Mouse (Mus musculus) c-Kit-positive CD71-negative TER-119-negative erythroid progenitor cells, embryonic 14.5 days (primary cell): ENCODE results near the gene Rps6ka1.

Experiments
- DNase-seq: peaks from one replicate; pipeline ENCODE4 v3.0.0-alpha.2; 2013; ENCODE audit warnings: low read depth

The Rps6ka1 gene

DNA sequence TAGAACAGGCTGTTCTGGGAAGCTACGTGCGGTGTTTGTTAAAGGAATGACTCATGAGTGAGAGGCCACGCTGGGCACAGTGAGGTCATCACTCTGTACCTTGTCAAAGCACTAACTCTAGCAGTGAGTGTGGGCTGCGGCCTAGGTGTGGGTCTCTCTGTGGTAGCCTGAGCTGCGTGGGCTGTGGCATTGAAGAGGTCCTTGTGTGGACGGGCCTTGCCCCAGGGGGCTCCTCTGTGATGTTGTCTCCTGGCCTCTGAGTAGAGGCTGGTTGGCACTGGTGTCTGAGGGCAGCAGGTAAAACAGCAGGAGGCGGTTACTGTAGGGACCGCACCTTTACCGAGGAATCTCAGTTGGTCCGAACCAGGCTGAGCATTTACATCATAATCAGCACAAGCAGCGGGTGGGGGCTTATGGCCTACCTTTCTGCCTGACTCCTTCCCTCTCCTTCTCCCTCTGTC, 9.9 kb upstream of the Rps6ka1 start:
- DNase-seq: no peak

DNA sequence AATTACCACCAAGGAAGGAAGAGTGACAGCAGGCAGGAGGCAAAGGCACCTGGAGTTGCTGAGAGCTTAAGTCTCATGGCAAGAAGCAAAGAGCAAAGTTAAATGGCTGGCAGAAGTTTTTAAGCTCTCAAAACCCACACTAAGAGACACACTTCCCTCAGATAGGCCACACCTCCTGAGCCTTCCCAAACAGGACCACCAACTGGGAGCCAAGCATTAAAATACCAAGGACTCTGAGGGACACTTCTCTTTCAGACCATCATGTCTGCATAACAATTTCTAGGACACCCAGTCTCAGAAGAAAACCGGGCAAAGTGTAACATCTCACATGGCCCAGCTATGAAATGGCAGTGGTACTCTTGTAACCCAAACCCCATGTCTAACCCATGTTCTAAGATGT, 9.4 kb upstream of the Rps6ka1 start:
- no peak for DNase-seq

DNA sequence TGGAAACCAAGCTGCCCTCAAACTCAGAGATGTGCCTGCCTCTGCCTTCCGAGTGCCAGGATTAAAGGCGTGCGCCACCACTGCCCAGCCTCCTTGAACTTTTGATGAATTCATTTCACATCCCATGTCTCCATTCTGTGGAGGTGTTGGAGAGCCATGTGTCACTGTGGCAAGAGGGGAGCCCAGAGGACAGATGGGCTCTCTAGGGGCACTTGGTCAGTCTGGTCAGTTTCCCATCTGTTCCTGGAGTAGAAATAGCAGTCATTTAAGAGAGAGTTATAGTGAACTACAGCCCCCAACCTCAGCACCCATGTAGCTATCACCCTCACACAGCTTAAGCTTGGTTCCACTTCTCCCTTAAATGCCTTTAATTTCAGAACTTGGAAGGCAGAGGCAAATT, 8.4 kb upstream of the Rps6ka1 start:
- no peak for DNase-seq

DNA sequence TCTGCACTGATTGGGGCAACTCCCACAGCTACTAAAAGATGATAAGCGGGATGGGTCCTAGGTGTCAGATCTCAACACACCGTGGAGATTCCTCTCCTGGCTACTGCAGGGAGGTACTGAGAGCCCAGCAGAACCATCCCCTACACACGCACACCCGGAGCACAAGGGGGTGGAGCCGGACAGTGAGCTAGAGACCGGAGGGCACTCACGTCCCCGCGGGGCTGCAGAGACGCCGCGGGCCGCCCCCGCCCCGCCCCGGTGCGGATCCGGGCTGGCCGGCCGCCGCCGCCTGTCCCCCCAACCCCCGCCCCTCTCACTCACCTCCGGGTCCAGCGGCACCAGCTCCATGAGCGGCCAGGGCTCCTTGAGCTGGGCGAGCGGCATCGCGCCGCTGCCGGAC, 348 bp downstream of the Rps6ka1 start:
- no peak for DNase-seq

DNA sequence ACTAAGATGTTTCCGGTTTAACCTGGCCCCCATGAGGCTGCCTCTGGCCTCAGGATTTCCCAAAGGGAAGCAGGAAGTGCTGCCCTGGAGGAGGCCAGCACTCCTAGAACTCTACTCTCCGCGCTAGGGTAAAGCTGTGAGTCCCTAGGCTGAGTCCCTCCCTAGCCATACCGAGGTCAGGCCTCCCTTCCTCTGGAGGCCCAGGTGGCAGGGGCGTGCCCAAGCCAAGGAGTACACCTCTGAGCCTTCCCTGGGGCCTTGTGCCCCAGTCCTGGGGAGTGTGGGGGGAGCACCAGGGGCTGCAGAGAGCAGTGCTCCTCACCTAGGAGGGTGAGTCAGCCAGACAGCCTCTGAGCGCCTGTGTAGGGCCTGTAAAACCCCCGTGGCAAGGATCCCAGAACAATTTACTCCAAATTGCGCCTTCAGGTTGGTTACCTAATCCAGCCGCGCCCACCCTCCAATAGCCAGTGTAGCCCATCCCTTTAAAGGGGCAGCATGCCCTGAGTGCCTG, 1.6 kb downstream of the Rps6ka1 start:
- no peak for DNase-seq

DNA sequence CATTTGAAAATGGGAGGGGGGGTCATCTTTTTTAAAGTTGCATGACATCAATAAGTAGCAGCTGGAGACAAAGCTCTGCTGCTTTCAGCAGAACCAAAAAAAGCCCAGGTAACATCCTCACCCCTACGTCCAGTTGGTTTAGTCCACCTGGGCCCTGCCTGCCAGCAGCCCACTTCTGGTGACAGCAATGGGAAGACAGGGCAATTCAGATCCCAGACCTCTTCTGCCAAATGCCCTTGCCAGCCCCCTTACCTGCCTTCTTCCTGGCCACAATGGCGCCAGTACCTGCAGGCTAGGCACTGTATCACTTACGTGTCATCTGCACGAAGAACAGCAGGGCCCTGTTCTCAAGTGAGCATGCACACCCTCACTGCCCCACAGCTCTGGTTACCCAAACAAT, 2.3 kb downstream of the Rps6ka1 start:
- DNase-seq: no peak

DNA sequence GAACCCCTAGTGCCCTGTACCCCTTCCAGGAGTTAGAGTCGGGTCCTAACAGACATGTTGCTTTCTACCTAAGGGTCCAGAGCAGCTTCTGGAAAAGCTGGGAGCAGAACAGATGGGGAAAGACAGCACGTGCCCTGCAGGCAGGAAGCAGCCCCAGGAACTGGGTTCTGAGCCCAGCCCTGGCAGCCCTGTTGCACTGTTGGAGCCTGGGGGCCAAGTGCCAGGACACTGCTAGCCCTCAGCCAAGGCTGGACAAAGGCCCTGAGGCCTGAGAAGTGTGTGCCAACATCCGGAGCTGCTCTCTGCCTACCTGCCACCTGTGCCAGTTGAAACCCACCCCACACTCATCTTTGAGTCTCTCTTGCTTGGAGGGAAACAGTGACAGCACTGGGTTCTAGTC, 2.7 kb downstream of the Rps6ka1 start:
- DNase-seq: no peak

DNA sequence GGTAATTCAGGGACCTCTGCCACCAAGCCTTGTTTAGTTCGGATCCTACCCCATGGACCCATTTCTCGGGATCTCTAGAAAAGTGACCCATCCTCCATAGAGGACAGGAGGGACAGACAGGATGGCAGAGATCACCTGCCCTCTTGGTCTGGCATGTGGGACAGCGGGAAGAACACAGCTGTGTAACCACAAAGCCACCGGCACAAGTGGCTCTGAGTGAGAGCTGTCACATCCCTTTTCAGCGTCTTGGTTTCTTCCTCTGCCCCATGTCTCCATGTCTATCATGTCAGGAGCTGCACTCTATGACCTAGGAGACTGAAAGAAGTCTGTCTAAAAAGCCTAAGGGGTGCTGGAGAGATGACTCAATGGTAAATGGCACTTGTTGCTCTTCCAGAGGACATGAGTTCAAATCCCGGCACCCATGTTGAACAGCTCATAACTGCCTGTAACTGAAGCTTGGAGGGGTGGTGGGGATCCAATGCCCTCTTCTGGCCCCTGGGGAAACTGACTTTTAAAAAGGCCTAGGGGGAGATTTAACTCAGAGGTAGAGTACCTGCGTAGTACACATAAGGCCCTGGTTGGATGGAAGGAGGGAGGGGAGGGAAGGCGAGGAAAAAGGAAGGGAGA, 3.4 kb downstream of the Rps6ka1 start:
- no peak for DNase-seq

DNA sequence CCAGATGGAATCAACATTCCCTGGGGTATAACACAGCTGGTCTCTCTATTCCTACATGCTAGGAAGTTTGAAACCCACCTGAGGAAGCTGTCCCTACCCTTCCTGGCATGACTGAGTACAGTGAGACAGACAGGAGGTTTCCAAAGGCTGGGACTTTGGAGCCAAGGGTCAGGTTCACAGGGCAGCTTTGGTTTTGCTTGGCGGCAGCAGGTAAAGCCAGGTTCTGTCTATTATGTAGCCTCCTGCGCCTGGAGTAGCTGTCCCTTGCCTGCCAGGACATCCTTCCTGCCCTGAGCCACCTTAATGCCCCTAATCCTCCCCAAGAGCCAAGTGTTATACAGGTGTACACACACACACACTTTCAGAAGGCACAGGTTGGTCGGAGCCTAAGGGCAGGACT, 5.7 kb downstream of the Rps6ka1 start:
- DNase-seq: no peak

DNA sequence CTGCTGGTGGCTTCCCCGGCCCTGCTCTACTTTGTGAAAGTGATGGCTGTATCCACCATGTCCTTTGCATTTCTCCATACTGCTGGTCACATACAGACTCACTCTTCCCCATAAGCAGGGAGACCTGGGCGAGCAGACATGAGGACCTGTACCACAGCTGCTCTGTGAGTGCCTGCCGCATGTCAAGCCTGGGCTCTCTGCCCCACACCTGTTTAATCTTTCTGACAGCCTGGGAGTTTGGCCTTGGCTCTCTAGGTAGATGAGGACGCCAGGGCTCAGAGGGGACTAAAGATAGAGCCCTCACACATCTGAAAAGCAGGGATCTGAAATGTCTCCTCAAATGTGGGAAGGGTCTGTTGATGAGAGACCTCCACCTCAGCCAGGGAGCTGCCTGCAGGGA, 6.2 kb downstream of the Rps6ka1 start:
- no peak for DNase-seq

DNA sequence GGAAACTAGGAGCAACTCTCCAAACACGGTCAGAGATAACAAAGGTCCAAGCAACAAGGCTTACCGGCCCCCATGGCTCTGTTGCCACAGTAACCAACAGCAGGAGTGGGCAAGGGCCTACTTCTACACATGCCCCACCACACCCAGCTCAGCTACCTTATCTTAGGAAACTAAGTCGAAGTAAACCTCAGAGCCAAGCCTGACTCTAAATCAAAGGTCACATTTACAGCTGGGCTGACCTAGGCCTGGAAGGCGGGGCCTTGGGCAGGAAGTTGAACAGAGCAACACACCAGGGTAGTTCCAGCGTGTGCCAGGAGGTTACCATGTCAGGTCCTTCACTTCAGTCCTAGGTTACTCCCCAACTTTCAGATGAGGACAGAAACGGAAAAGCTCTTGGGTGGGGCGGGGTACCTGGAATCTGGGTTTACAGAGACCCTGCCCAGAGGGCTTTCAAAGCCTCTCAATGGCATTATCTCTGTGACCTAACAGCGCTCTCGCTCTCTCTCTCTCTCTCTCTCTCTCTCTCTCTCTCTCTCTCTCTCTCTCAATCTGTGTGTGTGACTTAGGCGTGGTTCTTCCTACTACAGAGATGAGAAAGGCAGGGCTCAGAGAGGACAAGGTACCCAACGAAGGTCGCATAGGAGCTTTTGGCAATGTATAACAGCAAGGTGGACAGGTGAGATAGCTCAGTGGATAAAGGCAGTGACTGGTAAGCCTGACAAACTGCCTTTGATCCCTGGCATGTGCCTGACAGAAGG, 8.3 kb downstream of the Rps6ka1 start:
- no peak for DNase-seq

DNA sequence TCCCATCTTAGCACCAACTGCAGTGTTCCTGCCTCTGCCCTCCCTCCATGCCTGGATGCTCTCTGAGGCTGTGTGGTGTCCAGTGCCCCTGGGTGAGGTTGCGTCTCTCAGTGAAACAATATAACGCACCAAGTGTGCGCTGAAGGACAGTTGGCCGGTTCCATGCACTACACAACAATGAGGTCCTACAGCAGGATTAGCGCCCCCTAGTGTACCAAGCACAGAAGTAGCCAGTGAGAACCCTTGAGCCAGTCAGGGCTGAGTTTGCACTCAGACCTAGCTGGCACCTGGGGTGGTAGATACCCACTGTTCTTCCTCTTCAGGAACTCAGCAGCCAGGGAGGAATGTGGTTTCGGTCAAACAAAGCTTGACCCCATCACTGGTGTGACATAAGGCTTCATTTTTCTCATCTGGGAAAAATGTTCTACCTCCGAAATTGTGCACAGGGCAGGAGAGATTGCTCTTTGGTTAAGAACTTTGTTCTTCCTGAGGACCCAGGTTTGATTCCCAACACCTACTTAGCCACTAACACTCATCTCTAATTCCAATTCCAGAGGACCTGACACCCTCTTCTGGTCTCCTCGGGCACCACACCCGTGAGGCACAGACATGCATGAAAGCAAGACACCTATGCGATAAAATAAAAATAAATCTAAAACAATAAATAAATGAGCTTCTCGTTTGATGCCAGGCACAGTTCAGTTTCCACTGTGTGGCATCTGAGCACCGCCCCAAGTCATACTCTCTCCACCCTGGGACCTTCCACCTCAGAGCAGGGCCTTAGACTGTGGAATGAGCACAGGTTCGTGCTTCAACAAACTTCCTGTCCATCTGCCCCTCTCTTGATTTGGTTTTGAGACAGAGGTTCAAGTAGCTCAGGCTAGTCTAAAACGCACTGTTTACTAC, 9.5 kb downstream of the Rps6ka1 start:
- DNase-seq: no peak

DNA sequence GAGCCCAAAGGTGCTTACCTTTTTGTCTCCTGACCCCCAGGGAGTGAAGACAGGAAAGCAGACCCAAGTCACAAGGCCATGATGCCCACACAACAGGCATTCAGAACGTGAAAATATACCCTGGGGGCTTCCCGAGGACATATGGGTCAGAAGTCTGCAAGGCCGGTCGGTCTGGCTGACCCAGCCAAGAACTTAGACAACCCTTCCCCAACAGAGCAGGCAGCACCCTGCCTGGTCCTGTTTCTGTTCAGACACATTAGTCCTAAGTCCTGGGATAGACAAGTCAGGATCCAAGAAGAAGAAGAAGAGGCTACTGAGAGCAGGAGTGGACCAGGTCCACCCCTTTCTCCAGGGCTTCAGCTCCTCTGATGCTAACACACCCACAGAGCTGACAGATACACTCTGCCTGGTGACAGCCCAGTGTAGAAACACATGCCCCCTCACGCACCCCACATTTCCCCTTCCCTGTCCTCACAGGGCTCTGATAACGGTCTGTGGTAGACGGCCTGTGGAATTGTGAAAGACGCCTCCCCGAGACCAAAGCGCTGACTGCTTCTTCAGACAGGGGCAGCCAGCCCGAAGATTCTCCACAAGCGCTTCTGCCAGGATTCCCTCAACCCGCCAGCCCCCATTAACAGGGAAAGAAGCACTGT, 12.6 kb downstream of the Rps6ka1 start:
- DNase-seq: no peak

DNA sequence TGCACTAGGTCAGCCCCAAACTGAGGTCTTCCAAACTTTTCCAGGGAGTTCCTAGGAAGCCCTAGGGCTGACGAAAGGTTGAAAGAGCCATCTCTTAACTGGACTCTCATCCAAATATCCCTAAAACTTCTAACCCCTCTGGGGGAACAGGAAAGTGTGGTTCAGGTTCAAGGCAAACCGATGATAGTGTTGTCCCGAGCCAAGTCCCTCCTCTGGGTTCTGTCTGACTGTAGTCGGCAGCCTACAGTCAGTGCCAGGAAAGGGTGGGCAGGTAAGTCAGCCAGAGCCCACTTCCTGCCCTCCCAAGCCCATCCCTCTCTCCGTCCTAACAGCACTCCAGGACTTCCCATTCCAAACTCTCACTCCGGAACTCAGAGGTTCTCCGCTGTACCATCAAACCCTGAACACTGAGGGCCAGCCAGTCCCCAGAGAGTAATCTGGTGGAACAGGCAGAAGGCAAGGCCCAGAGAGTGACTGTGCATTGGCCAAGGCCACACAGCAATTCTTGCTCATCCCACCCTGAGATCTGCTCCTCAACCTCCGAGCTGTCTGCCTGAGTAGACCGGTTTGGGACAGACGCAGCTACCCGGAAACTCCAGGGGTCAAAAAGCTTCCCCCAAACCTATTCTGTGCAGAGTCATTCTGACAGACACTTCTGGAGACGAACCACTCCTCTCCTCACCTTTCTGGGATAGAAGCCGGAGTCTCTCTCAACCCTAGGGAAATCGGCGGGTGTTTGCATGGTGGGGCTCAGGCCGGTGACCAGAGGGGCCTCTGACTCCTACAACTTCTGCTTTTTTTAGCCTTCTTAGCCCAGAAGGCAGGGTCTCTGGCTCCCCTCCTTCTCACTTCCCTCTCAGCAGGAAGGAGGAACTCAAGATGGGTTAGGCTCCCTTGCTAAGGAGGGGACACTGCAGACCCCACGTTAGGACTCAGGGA, 13.4 kb downstream of the Rps6ka1 start:
- DNase-seq: no peak

DNA sequence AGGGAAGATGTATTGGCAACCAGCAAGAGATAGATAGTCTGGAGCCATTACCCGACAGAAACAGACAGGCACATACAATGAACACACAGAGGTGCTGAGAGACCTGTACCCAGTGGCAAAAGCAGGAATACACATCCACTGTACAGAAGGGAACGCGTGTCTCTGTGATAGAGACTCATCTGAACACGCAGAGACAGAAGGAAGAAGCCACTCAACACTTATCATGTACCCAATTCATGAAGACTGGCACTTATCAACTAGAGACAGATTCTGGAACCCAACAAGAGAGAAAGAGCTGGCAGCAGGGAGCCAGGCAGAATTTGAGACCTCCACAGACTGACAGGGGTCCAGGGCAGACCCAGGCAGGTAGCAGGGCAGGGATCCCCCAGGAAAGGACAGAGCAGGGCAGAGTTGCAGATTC, 14.2 kb downstream of the Rps6ka1 start:
- no peak for DNase-seq

DNA sequence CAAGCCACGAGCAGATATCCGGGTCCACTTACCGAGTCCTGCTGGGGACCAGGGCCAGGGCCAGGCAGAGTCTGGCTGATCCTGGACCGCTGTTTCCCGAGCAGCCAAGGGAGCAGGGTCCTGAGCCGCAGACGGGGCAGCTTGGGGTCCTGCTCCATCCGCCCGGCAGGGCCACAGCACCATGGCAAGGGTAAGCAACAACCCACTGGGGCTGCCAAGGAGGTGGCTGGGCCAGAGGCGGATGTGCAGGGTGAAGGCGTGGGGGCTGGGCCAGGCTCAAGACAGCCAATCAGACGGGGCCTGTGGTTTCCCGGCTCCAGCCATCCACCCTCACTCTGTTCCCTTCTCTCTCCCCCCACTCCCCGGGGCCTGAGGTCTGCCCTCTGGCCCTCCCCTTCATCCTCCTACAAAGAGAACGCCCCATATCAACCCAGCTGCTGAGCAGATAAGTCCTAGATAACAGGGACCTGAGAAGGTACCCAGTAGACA, 14.7 kb downstream of the Rps6ka1 start:
- DNase-seq: no peak

DNA sequence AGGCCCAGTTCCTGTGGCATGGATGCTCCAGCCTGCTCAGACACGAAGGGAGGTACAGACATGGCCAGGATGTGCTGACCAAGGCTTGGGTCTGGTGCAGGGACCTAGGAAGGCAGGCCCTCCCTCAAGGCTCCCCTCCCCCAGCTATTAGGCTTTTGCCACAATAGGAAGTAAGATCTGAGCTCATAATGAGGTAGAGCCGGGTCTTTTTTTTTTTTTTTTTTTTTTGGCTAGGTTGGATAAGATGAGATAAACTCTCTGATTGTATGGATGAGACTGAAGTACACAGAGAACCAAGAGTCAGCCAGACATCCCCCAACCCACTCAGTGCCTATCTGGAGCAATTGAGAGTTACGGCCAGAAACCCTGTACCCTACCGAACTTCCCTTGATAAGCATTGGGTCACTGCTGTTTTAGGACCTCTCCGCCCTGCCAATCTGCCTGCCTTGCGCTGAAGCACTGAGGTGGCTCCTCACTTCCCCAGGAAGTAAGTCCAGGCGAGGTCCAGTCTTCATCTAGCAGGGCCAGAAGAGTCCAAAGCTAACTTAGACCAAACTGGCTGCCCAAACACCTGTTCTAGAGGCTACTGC, 15.3 kb downstream of the Rps6ka1 start:
- DNase-seq: no peak

DNA sequence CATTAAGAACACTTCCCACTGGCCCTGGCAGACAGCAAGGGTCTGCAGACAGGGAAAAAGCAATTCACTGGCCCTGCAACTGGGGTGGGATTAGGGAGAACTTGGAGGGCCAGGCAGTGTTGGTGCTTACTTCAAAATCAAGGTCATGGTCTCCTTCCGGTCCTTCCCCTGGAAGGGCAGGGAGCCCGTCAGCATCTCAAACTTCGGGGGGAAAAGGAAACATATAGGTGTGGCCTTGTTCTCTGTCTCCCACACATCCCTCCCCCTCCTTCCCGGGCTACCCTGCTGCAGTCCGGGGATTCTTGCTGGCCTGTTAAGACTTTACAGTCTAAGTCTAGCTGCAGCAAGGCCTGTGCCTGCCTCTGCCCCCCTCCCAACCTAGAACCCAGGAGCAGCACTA, 22.4 kb downstream of the Rps6ka1 start:
- DNase-seq: no peak

DNA sequence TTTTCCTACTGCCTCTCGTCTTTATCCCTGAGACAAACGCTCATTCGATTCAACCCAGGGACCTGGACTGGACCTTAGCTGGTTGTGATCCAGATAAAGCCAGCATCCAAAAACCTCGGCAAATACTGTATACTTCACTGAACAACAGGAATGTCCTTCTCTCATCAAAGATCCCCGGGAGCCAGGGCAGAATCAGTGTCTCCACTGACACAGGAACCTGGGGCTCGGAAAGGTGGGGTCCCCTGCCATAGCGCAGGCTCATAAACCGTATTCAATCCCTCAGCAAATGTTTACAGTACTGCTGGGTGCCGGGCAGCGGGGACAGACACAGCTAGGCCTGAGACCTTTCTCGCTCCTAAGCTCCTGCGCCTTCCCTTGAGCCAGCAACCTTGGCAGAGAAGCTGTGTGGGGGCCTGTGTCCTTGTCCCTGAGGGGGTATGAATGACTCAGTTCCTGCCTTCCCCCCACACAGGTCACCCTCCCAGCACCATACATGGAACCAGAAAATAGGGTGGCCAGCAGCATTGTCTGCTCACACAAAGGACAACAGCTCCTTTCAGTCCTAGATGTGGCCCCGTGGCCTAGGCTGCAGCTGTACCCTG, 23.1 kb downstream of the Rps6ka1 start:
- DNase-seq: no peak

DNA sequence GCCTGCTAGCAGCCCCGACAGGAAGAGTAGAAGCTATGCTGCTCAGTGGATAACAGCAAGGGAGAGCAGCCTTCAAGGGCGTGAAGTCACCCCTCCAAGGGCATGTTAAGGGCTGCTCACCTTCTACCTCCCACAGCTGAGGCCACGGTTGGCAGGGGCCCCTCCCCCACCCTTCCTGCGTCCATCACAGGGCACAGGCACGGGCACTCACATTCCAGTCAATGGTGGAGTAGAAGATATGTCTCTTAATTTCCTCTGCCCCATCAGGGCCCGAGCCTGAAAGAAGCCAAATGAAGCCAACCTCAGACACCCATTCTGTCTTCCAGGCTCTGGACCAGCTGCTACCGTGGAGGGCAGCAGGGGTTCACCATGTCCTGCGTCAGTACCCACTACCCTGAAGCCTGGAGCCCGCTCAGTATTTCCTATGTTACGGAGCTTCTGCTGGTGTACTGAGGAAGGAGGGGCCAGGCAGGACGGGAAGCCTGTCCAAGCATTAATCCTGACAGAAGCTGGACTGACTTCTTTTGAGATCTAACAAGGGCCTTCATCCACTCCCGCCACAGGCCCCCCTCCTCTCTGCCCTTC, 23.7 kb downstream of the Rps6ka1 start:
- no peak for DNase-seq
